Mouse (Mus musculus) gastrocnemius, adult 18-20 months (tissue): ENCODE results near the gene Mboat7. TPM values are rescaled to one million over a fixed set of nuclear protein-coding genes. Genes with fewer than 3 reads are reported as not detected.

Experiments
- DNase-seq: peaks from one replicate; pipeline ENCODE4 v3.0.0; 2021; ENCODE audit warnings: low spot score
- microRNA-seq: library from miRNA; unstranded; fragments of <30 nt; microRNA quantifications from one replicate; pipeline ENCODE4 v1.2.0, GENCODE M21; 2021
- total RNA-seq, 2 experiments: library from RNA; stranded (reverse); gene quantifications; 2 replicates each; pipeline ENCODE4 v1.2.3; 2021

Gene Mboat7
- total RNA-seq, 2 experiments from 2014 or later, result 7.6 to 8.1 TPM

- peak; percentile 99 for DNase-seq
These were observed 48.4 kb downstream of the Mboat7 start, which contains the start of gene Cnot3 for GRCm38 (mm10) chr7:3644672-3645487. TSS of gene Cnot3 (plus strand) at chr7:3645268.

DNA sequence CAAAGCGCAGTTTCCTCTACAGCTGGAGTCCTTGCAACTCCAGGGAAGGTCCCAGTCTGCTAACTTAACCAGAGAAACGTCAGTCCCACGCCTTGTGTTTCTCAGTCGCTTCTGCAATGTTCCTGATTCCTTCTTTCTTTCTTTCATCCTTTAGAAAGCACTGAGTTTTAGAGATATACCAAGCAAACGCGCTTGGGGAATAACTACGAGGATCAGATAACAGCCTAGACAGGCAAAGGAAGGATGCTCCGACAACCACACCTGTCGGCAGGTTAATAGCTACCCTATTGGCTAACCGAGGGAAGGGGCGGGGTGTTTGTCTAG lies 49.0 kb downstream of the Mboat7 start:
- no peak for DNase-seq

- DNase-seq, result no peak
These were observed 49.5 kb downstream of the Mboat7 start for GRCm38 (mm10) chr7:3643843-3644242.

- no peak for DNase-seq
These were observed 49.9 kb downstream of the Mboat7 start for GRCm38 (mm10) chr7:3643412-3643811.

- no peak for DNase-seq
These were observed 62.9 kb downstream of the Mboat7 start for GRCm38 (mm10) chr7:3630478-3630815.

- DNase-seq, result peak; percentile 95
These were observed 63.5 kb downstream of the Mboat7 start, which contains the start of the genes Tfpt and Prpf31 for GRCm38 (mm10) chr7:3629543-3630477. TSS of gene Tfpt (minus strand) at chr7:3629929. TSS of gene Prpf31 (plus strand) at chr7:3629985.

GRCm38 (mm10) chr7:3629030-3629429 lies 64.3 kb downstream of the Mboat7 start:
- DNase-seq, result no peak

Small RNA genes lying within 50 kb of the gene (microRNA-seq; reads per million reads assigned to microRNA genes)
- gene Mir3572, result 2.7 reads per million

Other genes with a start within 250 kb of the Mboat7 start
- gene Tarm1, start 190.9 kb downstream of the Mboat7 start, total RNA-seq, result under 1 TPM in 1 of 2 experiments, not detected in 1; 0.14 TPM
- not detected for gene Oscar, start 77.4 kb downstream of the Mboat7 start, total RNA-seq
- 1,000 to 10,000 TPM; 1,020 to 1,031 TPM for gene Ndufa3, start 76.2 kb downstream of the Mboat7 start, total RNA-seq
- gene Tfpt, start 63.6 kb downstream of the Mboat7 start, total RNA-seq, result 10 to 100 TPM; 14.9 to 16.0 TPM
- gene Prpf31, start 63.5 kb downstream of the Mboat7 start, total RNA-seq, result 10 to 100 TPM; 21.9 to 22.1 TPM
- gene Cnot3, start 48.3 kb downstream of the Mboat7 start, total RNA-seq, result 10 to 100 TPM; 16.3 to 18.5 TPM
- gene Leng1, start 27.7 kb downstream of the Mboat7 start, total RNA-seq, result 1 to 10 TPM; 4.6 to 5.6 TPM
- under 1 TPM; 0.17 to 0.34 TPM for gene Tmc4, start 16.0 kb downstream of the Mboat7 start, total RNA-seq
- gene Tsen34, start 660 bp downstream of the Mboat7 start, total RNA-seq, result 10 to 100 TPM; 27.3 to 31.9 TPM
- gene Rps9, start 10.5 kb upstream of the Mboat7 start, total RNA-seq, result 100 to 1,000 TPM; 415 to 437 TPM
- under 1 TPM; 0.57 to 0.74 TPM for gene Pirb, start 26.9 kb upstream of the Mboat7 start, total RNA-seq
- gene Gm15448, start 132.2 kb upstream of the Mboat7 start, total RNA-seq, result not detected
- gene Pira2, start 151.5 kb upstream of the Mboat7 start, total RNA-seq, result under 1 TPM; 0.07 to 0.12 TPM
- not detected for gene Gm14548, start 204.6 kb upstream of the Mboat7 start, total RNA-seq
- under 1 TPM; 0.09 to 0.28 TPM for gene Lilra6, start 222.0 kb upstream of the Mboat7 start, total RNA-seq